Mouse (Mus musculus): ENCODE results near the gene Tpst2. TPM values are rescaled to one million over a fixed set of nuclear protein-coding genes. Genes with fewer than 3 reads are reported as not detected.

The Tpst2 gene
- polyA plus RNA-seq, 1 experiment from 2014 or later = 60.0 TPM

DNA sequence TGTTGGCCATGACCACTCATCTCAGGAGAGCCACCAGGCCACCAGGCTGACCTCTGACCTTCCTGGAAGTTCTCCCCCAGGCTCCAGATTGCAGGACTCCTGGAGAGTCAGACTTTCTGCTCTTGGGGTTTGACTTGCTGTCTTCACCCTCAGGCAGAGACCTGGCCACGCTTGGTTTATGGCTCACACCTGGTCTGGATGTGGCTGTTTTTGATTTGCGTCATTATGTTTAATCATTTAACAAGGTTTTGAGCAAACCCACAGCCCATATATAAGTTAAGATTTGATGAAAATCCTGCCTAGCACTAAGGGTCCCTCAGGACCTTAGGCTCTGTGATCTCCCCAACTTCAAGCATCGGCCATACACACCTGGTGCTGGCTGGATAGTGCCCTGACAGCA is 18.6 kb upstream of the Tpst2 start:
- Histone ChIP-seq H3K4me2 (no peak overlapping the region), H3K36me3 (no peaks in the 10 kb centered on the region), H3K9ac (no peak overlapping the region), H3K27me3 (no peaks in the 10 kb centered on the region), H3K4me3 (replicated peaks) (no peak overlapping the region), H3K4me1 (peaks cover 42% of the 10 kb centered on the region), H3K27ac (no peak overlapping the region), H3K9me3 (replicated peaks) (no peaks in the 10 kb centered on the region)
- WGBS = 72% methylated on average over 3 of the region's 3 CpGs
- no peak for ATAC-seq (replicated peaks; ENCODE audit: low FRiP score)

DNA sequence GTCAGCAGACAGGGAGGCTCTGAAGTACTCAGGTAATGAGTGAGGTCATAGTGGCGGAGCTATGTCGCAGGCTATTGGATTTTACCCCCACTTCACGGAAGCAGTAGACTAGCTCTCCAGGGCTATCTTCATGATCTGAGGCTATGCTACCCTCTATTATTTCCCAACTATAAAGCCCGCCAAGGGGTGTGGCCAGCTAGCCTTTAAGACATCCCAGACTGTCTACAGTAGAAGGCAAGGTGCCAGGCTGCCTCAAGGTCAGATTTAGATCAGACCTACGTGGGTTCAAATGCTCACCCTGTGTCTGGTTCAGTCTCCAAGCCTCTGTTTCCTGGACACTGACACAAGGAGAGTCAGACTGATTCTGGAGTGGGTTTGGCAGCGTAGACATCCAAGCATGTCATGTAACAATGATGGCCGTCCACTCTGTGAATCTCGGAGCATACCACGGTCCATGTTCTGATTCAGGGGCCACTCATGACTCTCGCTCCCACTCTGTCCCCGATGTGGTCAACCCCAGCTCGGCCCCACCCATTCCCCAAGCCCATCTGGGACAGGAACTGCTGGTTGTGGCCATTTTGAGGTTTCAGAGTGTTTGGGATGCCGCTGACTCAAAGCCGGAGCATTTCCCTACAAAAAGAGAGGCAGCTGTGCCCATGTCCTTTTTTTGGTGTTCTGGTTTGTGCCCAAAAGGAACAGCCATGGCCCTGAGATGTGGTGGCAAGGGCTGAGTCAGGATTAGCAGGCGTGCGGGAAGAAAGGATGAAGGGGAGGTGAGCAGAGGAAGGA is 16.4 kb upstream of the Tpst2 start:
- Histone ChIP-seq H3K9ac (no peak overlapping the region), H3K4me1 (peaks cover 30% of the 10 kb centered on the region), H3K36me3 (no peaks in the 10 kb centered on the region), H3K27ac (no peak overlapping the region), H3K4me3 (replicated peaks) (no peak overlapping the region), H3K27me3 (0 out of 2 replicates have a peak, but pooled peaks cover 5% of the 10 kb centered on the region), H3K4me2 (no peak overlapping the region), H3K9me3 (replicated peaks) (no peaks in the 10 kb centered on the region)
- ATAC-seq (replicated peaks; ENCODE audit: low FRiP score) = no peak
- 82% methylated on average over 16 of the region's 16 CpGs for WGBS

DNA sequence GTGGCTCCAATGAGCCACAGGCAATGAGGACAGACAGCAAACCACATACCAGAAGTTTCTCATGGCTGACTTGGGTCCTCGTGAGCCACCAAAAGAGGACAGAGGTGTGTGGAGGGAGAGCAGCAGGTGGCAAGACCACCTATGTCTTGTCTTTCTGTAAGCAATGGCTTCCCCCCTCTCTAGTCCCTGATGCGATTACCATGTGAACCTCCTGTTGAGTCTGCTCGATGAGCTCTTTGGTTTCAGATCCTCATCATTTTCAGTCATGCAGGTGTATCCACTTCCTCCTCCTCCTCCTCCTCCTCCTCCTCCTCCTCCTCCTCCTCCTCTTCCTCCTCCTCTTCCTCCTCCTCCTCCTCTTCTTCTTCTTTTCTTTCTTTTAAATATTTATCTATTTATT is 15.7 kb upstream of the Tpst2 start:
- H3K4me2 ChIP-seq = no peak overlapping the region
- H3K36me3 ChIP-seq = no peaks in the 10 kb centered on the region
- 0 out of 2 replicates have a peak, but pooled peaks cover 5% of the 10 kb centered on the region for H3K27me3 ChIP-seq
- H3K27ac ChIP-seq = no peak overlapping the region
- no peak for ATAC-seq (replicated peaks; ENCODE audit: low FRiP score)
- no peak overlapping the region for H3K9ac ChIP-seq
- 86% methylated on average over 3 of the region's 3 CpGs for WGBS
- H3K4me3 ChIP-seq (replicated peaks) = no peak overlapping the region
- H3K9me3 ChIP-seq (replicated peaks) = no peaks in the 10 kb centered on the region
- peaks cover 30% of the 10 kb centered on the region for H3K4me1 ChIP-seq

DNA sequence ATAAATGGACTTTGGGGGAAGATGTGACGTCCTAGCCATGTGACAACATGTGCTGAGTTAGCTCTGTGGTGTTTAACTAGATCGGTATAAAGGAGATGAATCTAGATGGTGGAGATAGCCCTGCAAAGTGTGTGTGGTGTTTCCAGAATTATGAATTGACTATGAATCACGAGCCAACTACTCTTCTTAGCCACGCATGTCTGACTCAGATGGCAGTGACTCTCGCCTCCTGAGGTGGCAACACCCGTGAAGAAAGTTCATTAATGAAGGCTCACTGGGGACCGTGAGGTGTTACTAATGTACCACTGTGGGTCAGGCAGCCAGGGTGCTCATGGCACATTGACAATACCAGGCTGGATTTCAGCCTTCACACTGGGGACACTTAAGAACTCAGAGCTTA is 12.4 kb upstream of the Tpst2 start:
- H3K27ac ChIP-seq = no peak overlapping the region
- no peaks in the 10 kb centered on the region for H3K9me3 ChIP-seq (replicated peaks)
- H3K36me3 ChIP-seq = no peaks in the 10 kb centered on the region
- no peak overlapping the region for H3K4me3 ChIP-seq (replicated peaks)
- no peak for ATAC-seq (replicated peaks; ENCODE audit: low FRiP score)
- H3K27me3 ChIP-seq = peaks cover 20% of the 10 kb centered on the region; the same call in 1 of the 2 replicates
- no peak overlapping the region for H3K9ac ChIP-seq
- peaks cover 12% of the 10 kb centered on the region for H3K4me1 ChIP-seq
- 75% methylated on average over 7 of the region's 7 CpGs for WGBS
- H3K4me2 ChIP-seq = no peak overlapping the region

DNA sequence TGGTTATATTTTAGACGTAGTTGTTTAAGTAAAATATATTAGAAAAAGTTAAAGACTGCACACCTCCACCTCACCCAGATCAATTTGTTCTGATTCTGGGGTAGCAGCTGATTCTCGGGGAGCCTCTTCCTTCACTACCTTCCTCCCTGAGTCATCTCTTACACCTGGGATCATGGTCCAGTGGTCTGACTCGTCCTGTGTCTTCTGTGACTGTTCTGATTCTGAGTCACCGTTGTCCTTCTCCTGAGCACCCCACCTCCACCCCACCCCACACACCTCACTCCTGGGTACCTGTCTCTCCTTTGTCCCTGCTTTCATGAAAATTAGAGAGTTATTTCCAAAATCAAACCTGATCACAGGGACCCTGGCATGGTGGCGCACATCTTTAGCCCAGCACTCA is 11.4 kb upstream of the Tpst2 start:
- Histone ChIP-seq H3K4me3 (replicated peaks) (no peak overlapping the region), H3K27me3 (peaks cover 24% of the 10 kb centered on the region; the same call in 1 of the 2 replicates), H3K9ac (0 out of 2 replicates have a peak overlapping the region, but pooled peaks have one; percentile 21), H3K4me2 (no peak overlapping the region), H3K36me3 (no peaks in the 10 kb centered on the region), H3K9me3 (replicated peaks) (no peaks in the 10 kb centered on the region), H3K4me1 (peaks cover 18% of the 10 kb centered on the region), H3K27ac (no peak overlapping the region)
- ATAC-seq (replicated peaks; ENCODE audit: low FRiP score) = no peak
- 79% methylated on average over 5 of the region's 5 CpGs for WGBS

DNA sequence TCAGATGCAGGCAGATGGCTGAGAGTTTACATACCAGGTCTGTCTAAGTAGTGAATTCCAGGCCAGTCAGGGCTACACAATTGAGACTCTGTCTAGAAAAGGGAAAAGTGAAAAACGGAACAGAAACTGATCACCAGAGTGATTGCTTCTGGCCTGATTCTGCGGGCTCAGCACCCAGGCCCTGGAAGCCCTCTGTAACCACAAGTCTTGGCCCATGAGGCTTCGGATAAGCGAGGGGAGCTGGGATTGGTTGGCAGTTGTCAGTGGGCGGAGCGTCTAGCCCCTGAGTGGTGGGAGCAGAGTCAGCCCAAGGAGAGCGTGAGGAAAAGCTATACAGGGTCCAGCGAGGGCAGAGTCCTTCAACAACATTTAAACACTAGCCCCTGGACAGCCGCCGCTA is 11.0 kb upstream of the Tpst2 start:
- 0 out of 2 replicates have a peak overlapping the region, but pooled peaks have one; percentile 21 for H3K9ac ChIP-seq
- peaks cover 19% of the 10 kb centered on the region for H3K4me1 ChIP-seq
- H3K9me3 ChIP-seq (replicated peaks) = no peaks in the 10 kb centered on the region
- no peak overlapping the region for H3K27ac ChIP-seq
- 6% methylated on average over 10 of the region's 10 CpGs for WGBS
- no peak overlapping the region for H3K4me3 ChIP-seq (replicated peaks)
- no peaks in the 10 kb centered on the region for H3K36me3 ChIP-seq
- H3K4me2 ChIP-seq = peak overlapping the region; percentile 43; the same call in 1 of the 2 replicates
- peaks cover 24% of the 10 kb centered on the region; the same call in 1 of the 2 replicates for H3K27me3 ChIP-seq
- peak; percentile 66 for ATAC-seq (replicated peaks; ENCODE audit: low FRiP score)

DNA sequence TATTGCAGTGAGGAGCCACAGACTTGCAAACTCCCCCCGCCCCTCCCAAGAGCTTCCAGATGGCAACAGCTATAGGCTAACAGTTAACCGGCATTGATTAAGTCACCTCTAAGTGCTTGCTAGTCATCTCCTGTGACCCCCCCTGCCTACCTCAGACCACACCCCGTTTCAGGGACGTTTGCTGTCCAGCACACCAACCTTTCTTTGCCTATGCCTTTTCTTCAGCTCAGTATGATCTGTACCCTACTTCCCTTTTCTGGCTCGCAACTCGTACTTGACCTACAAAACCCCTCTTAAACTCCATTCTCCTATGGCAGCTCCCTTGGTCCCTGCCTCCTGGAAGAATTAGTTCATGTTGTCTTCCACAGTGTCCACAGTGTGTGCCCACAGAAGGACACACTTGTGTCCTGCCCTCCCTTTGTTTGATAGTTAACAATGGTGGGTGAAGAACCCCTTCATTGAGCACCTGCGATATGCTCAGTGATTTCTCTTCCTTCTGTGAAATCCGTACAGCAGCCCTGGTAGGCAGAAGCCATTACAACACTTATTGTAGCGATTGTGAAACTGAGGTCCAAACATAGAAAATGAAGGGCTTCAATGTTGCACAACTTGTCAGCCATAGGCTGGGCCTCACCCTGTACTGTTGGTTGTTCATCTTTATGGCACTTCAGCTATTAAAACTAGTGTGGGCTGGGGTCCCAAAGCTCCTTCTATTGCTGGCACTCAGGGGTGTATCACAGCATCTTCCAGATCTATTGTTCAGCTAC is 10.3 kb upstream of the Tpst2 start:
- no peaks in the 10 kb centered on the region for H3K9me3 ChIP-seq (replicated peaks)
- peak overlapping the region; percentile 43; the same call in 1 of the 2 replicates for H3K4me2 ChIP-seq
- H3K36me3 ChIP-seq = no peaks in the 10 kb centered on the region
- H3K27ac ChIP-seq = no peak overlapping the region
- H3K27me3 ChIP-seq = peaks cover 24% of the 10 kb centered on the region; the same call in 1 of the 2 replicates
- H3K4me3 ChIP-seq (replicated peaks) = no peak overlapping the region
- WGBS = 58% methylated on average over 9 of the region's 9 CpGs
- ATAC-seq (replicated peaks; ENCODE audit: low FRiP score) = no peak
- no peak overlapping the region for H3K9ac ChIP-seq
- H3K4me1 ChIP-seq = peaks cover 26% of the 10 kb centered on the region

DNA sequence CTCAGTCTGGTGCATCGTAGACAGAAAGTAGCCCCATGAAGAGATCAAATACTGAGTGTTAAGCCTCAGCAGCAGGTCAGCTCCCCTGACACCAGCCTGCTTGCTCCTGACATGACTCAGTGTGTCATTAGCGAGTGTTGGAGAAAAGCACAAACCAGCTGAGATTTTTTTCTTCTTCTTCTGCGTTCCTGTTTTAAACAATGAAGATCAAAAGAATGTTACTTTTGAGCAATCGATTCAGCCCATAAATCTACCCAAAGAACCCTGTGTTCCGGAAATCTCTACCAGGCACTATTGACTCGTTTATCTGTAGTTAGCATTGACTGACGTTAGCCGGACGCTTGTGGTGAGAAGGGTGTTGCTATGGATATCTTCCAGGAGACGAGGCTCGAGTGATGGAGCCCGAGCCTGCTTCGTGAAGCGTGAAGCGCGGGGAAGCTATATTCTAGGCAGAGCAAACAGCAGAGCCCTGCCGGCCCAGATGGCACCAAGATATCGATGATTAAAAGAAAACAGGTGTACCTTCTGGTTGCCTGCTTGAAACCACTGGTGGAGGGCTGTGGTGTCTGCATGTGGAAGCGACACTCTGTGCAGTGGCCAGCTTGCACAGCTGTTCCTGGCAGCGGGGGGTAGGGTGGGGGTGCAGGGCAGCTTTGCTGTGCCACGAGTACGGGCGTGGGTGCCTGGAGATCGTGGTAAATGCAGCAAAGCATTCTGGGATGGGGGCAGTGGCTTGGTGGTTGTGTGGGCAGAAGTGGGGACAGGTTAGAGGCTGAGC is 5.5 kb upstream of the Tpst2 start:
- no peak for ATAC-seq (replicated peaks; ENCODE audit: low FRiP score)
- WGBS = 43% methylated on average over 24 of the region's 24 CpGs
- no peak overlapping the region for H3K9ac ChIP-seq
- no peak overlapping the region for H3K27ac ChIP-seq
- H3K4me3 ChIP-seq (replicated peaks) = no peak overlapping the region
- H3K27me3 ChIP-seq = peaks cover 19% of the 10 kb centered on the region; the same call in 1 of the 2 replicates
- H3K4me1 ChIP-seq = peaks cover 56% of the 10 kb centered on the region
- 0 out of 2 replicates have a peak overlapping the region, but pooled peaks have one; percentile 18 for H3K4me2 ChIP-seq
- no peaks in the 10 kb centered on the region for H3K9me3 ChIP-seq (replicated peaks)
- H3K36me3 ChIP-seq = no peaks in the 10 kb centered on the region

DNA sequence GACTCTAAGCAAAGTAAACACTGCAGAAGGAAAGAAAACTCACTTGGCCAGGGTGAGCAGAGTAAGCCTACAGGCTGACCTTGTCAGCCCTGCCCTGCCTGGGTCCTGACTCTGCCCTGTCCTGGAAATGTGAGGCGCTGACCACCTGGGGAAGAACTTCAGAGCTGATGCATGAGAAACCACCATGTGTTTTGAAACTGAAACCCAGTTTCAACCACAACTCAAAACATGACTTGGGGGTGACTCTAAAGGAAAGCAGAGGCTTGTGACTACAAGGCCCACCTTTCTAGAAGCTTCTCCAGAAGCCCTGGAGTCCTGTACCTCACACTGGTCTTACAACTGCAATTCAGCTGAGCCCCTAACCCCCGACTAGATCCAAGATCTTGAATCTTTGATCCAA is 3.6 kb upstream of the Tpst2 start:
- no peak overlapping the region for H3K4me3 ChIP-seq (replicated peaks)
- peak overlapping the region; percentile 45; the same call in 1 of the 2 replicates for H3K27ac ChIP-seq

DNA sequence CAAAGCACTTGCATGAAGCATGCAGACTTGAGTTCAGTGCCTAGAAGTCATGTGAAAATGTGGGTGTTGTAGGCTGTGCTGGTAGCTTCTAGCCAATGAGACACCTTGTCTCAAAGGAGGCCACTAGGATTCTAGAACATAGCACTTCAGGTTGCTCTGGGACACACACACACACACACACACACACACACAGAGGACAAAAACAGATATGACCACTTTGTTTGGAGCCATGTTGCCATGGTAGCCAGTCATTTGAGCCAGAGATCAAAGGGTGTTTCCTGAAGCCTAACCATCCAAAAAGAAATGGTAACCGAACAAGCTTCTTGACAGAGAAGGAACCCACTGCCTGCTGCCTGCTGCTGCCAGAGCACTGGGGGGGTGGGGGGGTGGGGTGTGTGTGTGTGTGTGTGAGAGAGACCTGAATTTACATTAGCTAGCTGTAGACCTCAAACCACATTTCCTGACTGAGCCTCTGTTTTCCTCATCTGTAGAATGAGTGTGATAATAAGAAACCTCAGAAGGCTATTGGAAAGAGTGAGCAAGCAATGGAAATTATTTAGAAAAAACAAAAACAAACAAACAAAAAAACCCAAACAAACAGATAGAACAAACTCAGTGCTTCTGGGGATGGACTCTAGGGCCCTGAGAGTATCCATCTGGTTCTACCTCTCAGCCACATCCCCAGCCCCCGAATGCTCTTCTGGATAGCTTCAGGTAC is 2.6 kb upstream of the Tpst2 start:
- Histone ChIP-seq H3K9ac (no peak overlapping the region), H3K27me3 (0 out of 2 replicates have a peak, but pooled peaks cover 6% of the 10 kb centered on the region), H3K4me2 (no peak overlapping the region), H3K27ac (0 out of 2 replicates have a peak overlapping the region, but pooled peaks have one; percentile 5), H3K36me3 (no peaks in the 10 kb centered on the region), H3K4me3 (replicated peaks) (no peak overlapping the region), H3K4me1 (peaks cover 74% of the 10 kb centered on the region), H3K9me3 (replicated peaks) (no peaks in the 10 kb centered on the region)
- ATAC-seq (replicated peaks; ENCODE audit: low FRiP score) = no peak
- 39% methylated on average over 2 of the region's 2 CpGs for WGBS

More for the DNA sequence above, 3.6 kb upstream of the Tpst2 start:
- Histone ChIP-seq H3K4me2 (no peak overlapping the region), H3K27me3 (peaks cover 11% of the 10 kb centered on the region; the same call in 1 of the 2 replicates), H3K9ac (no peak overlapping the region), H3K9me3 (replicated peaks) (no peaks in the 10 kb centered on the region), H3K36me3 (no peaks in the 10 kb centered on the region), H3K4me1 (peaks cover 66% of the 10 kb centered on the region)
- ATAC-seq (replicated peaks; ENCODE audit: low FRiP score) = no peak
- 62% methylated on average over 2 of the region's 2 CpGs for WGBS
